Mouse (Mus musculus) C2C12 (cell line): Measurements from ENCODE around the gene Psmc2. TPM values are rescaled to one million over a fixed set of nuclear protein-coding genes. Genes with fewer than 3 reads are reported as not detected.
A peak's percentile ranks its signal among the peaks of the same experiment; 100 is the strongest.

Source experiments
- H3K27me3 ChIP-seq: one replicate; pipeline ENCODE4 v1.6.1; 2011; ENCODE audit not compliant: control insufficient read depth, insufficient read depth, insufficient read length
- H3K36me3 ChIP-seq: one replicate; pipeline ENCODE4 v1.6.1; 2011; ENCODE audit not compliant: control insufficient read depth, insufficient read depth
- H3K4me3 ChIP-seq: one replicate; pipeline ENCODE4 v1.5.1; 2011; ENCODE audit warnings: mild to moderate bottlenecking, control low read depth; ENCODE audit not compliant: poor library complexity, insufficient read depth, severe bottlenecking
- H3K79me2 ChIP-seq: one replicate; pipeline ENCODE4 v1.6.1; 2011; ENCODE audit not compliant: control insufficient read depth, insufficient read depth
- H3K79me3 ChIP-seq: one replicate; pipeline ENCODE4 v1.6.1; 2011; ENCODE audit warnings: low read depth, control low read depth
- H3ac ChIP-seq: one replicate; pipeline ENCODE3; 2011; ENCODE audit warnings: low read depth; ENCODE audit not compliant: control insufficient read depth, insufficient read length
- CEBPB ChIP-seq: IDR thresholded peaks from one replicate; pipeline ENCODE4 v1.6.1; 2011; ENCODE audit warnings: low read depth, mild to moderate bottlenecking, control low read depth, moderate library complexity
- CTCF ChIP-seq: IDR thresholded peaks from one replicate; pipeline ENCODE4 v1.5.1; 2011; ENCODE audit not compliant: control insufficient read depth, insufficient read depth, insufficient read length
- FOSL1 ChIP-seq: IDR thresholded peaks from one replicate; pipeline ENCODE4 v1.8.0; 2011; ENCODE audit warnings: mild to moderate bottlenecking, low read length; ENCODE audit not compliant: poor library complexity, insufficient read depth, severe bottlenecking
- MAX ChIP-seq: IDR thresholded peaks from one replicate; pipeline ENCODE4 v1.6.1; 2011; ENCODE audit warnings: mild to moderate bottlenecking, control low read depth
- MYOD1 ChIP-seq: IDR thresholded peaks from one replicate; pipeline ENCODE4 v1.6.1; 2011; ENCODE audit warnings: low read depth; ENCODE audit not compliant: control insufficient read depth, insufficient read length
- MYOG ChIP-seq: IDR thresholded peaks from one replicate; pipeline ENCODE4 v1.6.1; 2011; ENCODE audit not compliant: control insufficient read depth, insufficient read length; ENCODE audit errors: extremely low read depth
- USF1 ChIP-seq: IDR thresholded peaks from one replicate; pipeline ENCODE4 v1.6.1; 2011; ENCODE audit warnings: low read depth, mild to moderate bottlenecking, control low read depth, moderate library complexity
- long read RNA-seq, 2 experiments: library from polyadenylated mRNA; unstranded; transcript quantifications; one replicate each; pipeline ENCODE4 v2.0.0; 2019 to 2020
- polyA plus RNA-seq: library from polyadenylated mRNA; unstranded; fragments of >200 nt; fragmentation: generic; extraction: Trizol; gene quantifications from one replicate; pipeline ENCODE4 v1.2.1, GENCODE M21; 2012; ENCODE audit warnings: missing spikeins

The Psmc2 gene
- polyA plus RNA-seq = 141 TPM
- long read RNA-seq, experiment 1, partial matches to known transcripts = 313 of 324 reads
- long read RNA-seq, experiment 1, other reads (novel, unspliced or antisense) = 9 of 324 reads
- long read RNA-seq, experiment 2, transcript Psmc2-201 (13 exons, 1,785 nt) = major isoform, 5 of 637 reads
- long read RNA-seq, experiment 2, partial matches to known transcripts = 608 of 637 reads
- long read RNA-seq, experiment 2, other reads (novel, unspliced or antisense) = 24 of 637 reads

- peaks cover 37% of the 10 kb centered on the region for H3K36me3 ChIP-seq
- H3K27me3 ChIP-seq = no peaks in the 10 kb centered on the region
- TF ChIP-seq MYOD1 = no peak
- peak; percentile 95 for TF ChIP-seq MAX
- H3ac ChIP-seq = peak within 1 kb of the TSS; percentile 88
- peaks cover 71% of the 10 kb centered on the region for H3K79me2 ChIP-seq
- H3K4me3 ChIP-seq = peak within 1 kb of the TSS; percentile 71
- H3K79me3 ChIP-seq = peaks cover 53% of the 10 kb centered on the region
These were observed at the start of gene Psmc2, which contains the start of gene Dnajc2 for GRCm38 (mm10) chr5:21785053-21785452. TSS of gene Psmc2 (plus strand) at chr5:21785283. TSS of gene Dnajc2 (minus strand) at chr5:21785251.

GRCm38 (mm10) chr5:21735584-21735983 is 49.5 kb upstream of the Psmc2 start:
- Histone ChIP-seq H3K27me3 (no peaks in the 10 kb centered on the region), H3K4me3 (no peak overlapping the region)
- peak; percentile 4 for TF ChIP-seq CTCF
- no peak for TF ChIP-seq FOSL1

GRCm38 (mm10) chr5:21736046-21736445 is 49.0 kb upstream of the Psmc2 start:
- Histone ChIP-seq H3ac (no peak overlapping the region), H3K79me2 (peaks cover 22% of the 10 kb centered on the region), H3K36me3 (peaks cover 15% of the 10 kb centered on the region), H3K27me3 (no peaks in the 10 kb centered on the region), H3K4me3 (no peak overlapping the region), H3K79me3 (peaks cover 9% of the 10 kb centered on the region)
- TF ChIP-seq MAX = no peak
- no peak for TF ChIP-seq USF1
- TF ChIP-seq MYOD1 = no peak
- TF ChIP-seq CTCF = no peak
- TF ChIP-seq FOSL1 = no peak
- TF ChIP-seq CEBPB = no peak
- TF ChIP-seq MYOG = no peak

More at GRCm38 (mm10) chr5:21735584-21735983, 49.5 kb upstream of the Psmc2 start:
- H3K79me3 ChIP-seq = peaks cover 9% of the 10 kb centered on the region
- peaks cover 22% of the 10 kb centered on the region for H3K79me2 ChIP-seq
- H3K36me3 ChIP-seq = peaks cover 12% of the 10 kb centered on the region
- H3ac ChIP-seq = no peak overlapping the region

- H3K79me3 ChIP-seq = peaks cover 9% of the 10 kb centered on the region
- H3K27me3 ChIP-seq = no peaks in the 10 kb centered on the region
- peak within 1 kb of the TSS; percentile 84 for H3K4me3 ChIP-seq
- TF ChIP-seq CEBPB (no peak), MYOD1 (no peak), USF1 (no peak), FOSL1 (no peak), MAX (no peak), CTCF (peak; percentile 52), MYOG (no peak)
- peaks cover 22% of the 10 kb centered on the region for H3K36me3 ChIP-seq
- H3K79me2 ChIP-seq = peaks cover 22% of the 10 kb centered on the region
- H3ac ChIP-seq = peak within 1 kb of the TSS; percentile 61
These were observed 48.0 kb upstream of the Psmc2 start, which contains the start of gene Pmpcb for GRCm38 (mm10) chr5:21736956-21737585. TSS of gene Pmpcb (plus strand) at chr5:21737141.

- Histone ChIP-seq H3K79me3 (peaks cover 9% of the 10 kb centered on the region), H3K79me2 (peaks cover 22% of the 10 kb centered on the region), H3K4me3 (peak overlapping the region; percentile 84), H3ac (peak overlapping the region; percentile 61), H3K36me3 (peaks cover 27% of the 10 kb centered on the region), H3K27me3 (no peaks in the 10 kb centered on the region)
- TF ChIP-seq CTCF (no peak), FOSL1 (no peak)
These were observed 47.5 kb upstream of the Psmc2 start for GRCm38 (mm10) chr5:21737620-21738019.

GRCm38 (mm10) chr5:21739120-21739519 is 46.0 kb upstream of the Psmc2 start:
- Histone ChIP-seq H3ac (no peak overlapping the region), H3K4me3 (no peak overlapping the region), H3K79me2 (peaks cover 22% of the 10 kb centered on the region), H3K79me3 (peaks cover 9% of the 10 kb centered on the region), H3K36me3 (peaks cover 42% of the 10 kb centered on the region), H3K27me3 (no peaks in the 10 kb centered on the region)
- TF ChIP-seq MYOD1 (no peak), CEBPB (no peak), USF1 (no peak), CTCF (no peak), MAX (no peak), FOSL1 (no peak), MYOG (no peak)
